Mouse (Mus musculus) olfactory bulb, adult 2 months (tissue): ENCODE measurements around the gene Apba3. TPM values are rescaled to one million over a fixed set of nuclear protein-coding genes. Genes with fewer than 3 reads are reported as not detected.

ENCODE experiments used
- H3K27ac ChIP-seq: fragments of 200-500 bp; 2 replicates; pipeline ENCODE4 v1.5.1; 2012; ENCODE audit warnings: low read depth, low read length; ENCODE audit not compliant: insufficient read depth
- H3K4me1 ChIP-seq: fragments of 200-500 bp; 2 replicates; pipeline ENCODE4 v1.6.1; 2012; ENCODE audit warnings: low read length; ENCODE audit not compliant: control insufficient read depth, insufficient read depth
- H3K4me3 ChIP-seq: fragments of 200-500 bp; 2 replicates; pipeline ENCODE4 v1.5.1; 2012; ENCODE audit warnings: mild to moderate bottlenecking, low read depth, low read length, moderate library complexity; ENCODE audit not compliant: insufficient read depth
- CTCF ChIP-seq: fragments of 200-500 bp; IDR thresholded peaks from 2 replicates; pipeline ENCODE4 v1.5.1; 2012; ENCODE audit warnings: low read depth, mild to moderate bottlenecking, low read length, moderate library complexity; ENCODE audit not compliant: insufficient read depth
- POLR2A ChIP-seq: fragments of 200-500 bp; IDR thresholded peaks from 2 replicates; pipeline ENCODE4 v1.6.1; 2012; ENCODE audit warnings: mild to moderate bottlenecking, low read depth, low read length, moderate library complexity; ENCODE audit not compliant: insufficient read depth
- WGBS: fragments of 180-500 bp; shearing (Covaris S2); methylation state at CpG from one replicate; pipeline ENCODE4 v1.1.7; 2018; 5-methylcytosine and 5-hydroxymethylcytosine counted together
- polyA plus RNA-seq: library from polyadenylated mRNA; stranded (reverse); fragments of >200 nt; gene quantifications from 2 replicates; pipeline ENCODE4 v1.2.4, GENCODE M21; 2012; ENCODE audit warnings: low replicate concordance; ENCODE audit not compliant: missing spikeins, insufficient read depth, insufficient read length

The Apba3 gene
- polyA plus RNA-seq, 1 experiment = not detected

DNA sequence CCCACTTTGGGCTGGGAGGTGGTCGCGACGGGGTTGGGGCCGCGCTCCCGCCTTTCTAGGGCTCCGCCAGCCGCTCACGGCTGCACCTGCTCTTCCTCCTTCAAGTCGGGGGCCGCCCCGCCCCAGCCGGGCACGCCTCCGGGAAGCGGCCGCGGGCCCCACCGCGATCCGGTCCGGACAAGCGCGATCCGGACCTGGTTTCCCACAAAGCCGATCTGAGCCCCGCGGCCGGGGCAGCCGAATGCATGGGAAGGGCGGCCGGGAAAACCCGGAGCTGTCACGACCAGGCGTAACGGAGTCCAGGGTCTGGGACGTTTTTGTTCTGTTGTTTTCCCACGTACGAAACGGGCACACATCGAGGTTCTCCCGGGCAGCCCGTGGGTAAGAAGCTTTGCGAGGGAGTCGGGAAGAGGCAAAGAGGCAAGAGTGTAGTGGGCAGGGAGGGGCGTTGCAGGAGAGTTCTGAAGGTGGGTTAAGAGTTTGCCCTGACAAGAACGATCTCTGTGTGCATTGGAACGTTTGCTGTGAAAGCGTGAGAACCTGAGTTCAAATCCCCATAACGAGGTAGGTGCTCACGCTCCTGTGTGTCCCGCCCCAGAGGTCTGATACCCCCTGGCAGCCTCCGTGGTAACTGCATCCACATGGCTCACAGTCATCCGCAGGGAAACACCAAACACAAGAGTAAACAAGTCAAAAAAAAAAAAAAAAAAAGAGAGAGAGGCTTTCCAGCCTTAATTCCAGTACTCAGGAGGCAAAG is 19.1 kb downstream of the Apba3 start:
- H3K4me3 ChIP-seq = peak overlapping the region; percentile 29
- TF ChIP-seq CTCF = no peak
- no peak for TF ChIP-seq POLR2A
- WGBS = 3% methylated on average over 54 of the region's 54 CpGs
- H3K27ac ChIP-seq = no peak overlapping the region
- H3K4me1 ChIP-seq = peaks cover 21% of the 10 kb centered on the region

DNA sequence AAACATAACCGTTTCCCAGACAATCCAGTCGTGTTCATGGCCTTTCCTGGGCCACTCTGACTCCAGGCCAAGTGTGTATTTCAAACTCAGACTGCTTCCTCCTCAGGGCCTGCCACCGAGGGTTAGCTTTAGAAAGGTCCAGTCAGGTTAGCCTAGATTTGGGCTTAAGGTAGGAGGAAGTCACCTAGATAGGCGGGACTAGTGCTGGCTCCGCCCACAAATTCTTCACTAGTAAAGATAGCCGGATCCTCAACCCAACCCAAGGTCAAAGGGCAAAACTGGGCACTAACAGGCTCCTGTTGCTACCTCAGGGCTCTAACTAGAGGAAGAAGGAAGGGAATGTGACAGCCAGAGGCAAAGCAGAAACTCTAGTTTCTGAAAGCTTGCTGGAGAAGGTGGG is 19.8 kb downstream of the Apba3 start:
- WGBS = 51% methylated on average over 6 of the region's 6 CpGs
- no peak overlapping the region for H3K4me3 ChIP-seq
- TF ChIP-seq CTCF = no peak
- no peak for TF ChIP-seq POLR2A
- peaks cover 25% of the 10 kb centered on the region for H3K4me1 ChIP-seq
- no peak overlapping the region for H3K27ac ChIP-seq

DNA sequence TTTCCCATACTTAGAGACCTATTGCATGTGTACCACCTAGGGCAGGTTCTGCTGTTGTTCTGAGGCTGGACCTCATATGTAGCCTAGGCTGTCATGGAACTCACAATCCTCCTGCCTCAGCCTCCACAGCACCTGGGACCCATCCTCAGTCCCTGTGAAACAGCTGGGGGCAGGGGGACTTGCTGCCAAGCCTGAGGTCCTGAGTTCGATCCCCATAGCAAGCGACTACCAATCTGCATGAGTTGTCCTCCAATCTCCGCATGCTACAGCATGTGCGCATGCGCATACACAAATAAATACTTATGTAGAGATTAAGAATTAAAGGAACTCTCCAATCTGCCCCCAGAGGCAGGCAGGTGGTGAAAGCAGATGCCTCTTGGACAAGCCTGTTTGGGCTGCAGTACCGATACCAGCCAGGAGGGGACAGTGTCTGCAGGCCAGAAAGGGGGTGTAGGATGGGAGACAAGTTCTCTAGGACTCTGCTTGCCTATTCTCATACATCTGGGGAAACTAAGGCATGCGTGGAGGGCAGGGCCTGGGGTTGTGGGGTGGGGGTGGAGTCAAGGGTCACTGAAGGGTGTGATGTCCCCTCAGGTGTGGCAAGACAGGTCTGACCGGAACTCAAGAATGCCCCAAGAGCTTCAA is 20.9 kb downstream of the Apba3 start:
- H3K4me3 ChIP-seq = no peak overlapping the region
- TF ChIP-seq POLR2A (no peak), CTCF (peak; percentile 71; the same call in 1 of the 2 replicates)
- no peak overlapping the region for H3K27ac ChIP-seq
- WGBS = 62% methylated on average over 8 of the region's 8 CpGs
- peaks cover 25% of the 10 kb centered on the region for H3K4me1 ChIP-seq

DNA sequence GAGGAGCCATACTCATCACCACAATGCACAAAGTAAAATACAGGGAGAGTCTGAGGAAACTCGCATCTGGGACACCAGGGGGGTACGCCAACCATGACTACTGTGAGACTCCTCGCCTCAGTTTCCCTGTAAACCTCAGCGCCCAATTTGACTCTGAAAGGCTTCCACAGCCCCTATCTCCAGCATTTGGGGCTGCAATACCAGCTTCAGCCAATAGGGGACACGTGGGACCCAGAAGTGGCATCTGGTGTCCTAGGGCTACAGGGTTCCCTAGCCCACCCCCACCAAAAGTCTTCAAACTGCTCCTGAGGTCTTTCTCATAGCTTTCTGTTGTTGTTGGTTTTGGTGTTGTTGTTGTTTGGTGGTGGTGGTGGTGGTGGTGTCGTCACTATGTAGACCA is 21.8 kb downstream of the Apba3 start:
- Histone ChIP-seq H3K27ac (no peak overlapping the region), H3K4me1 (peaks cover 25% of the 10 kb centered on the region), H3K4me3 (no peak overlapping the region)
- no peak for TF ChIP-seq POLR2A
- TF ChIP-seq CTCF = peak; percentile 66; the same call in 1 of the 2 replicates
- 43% methylated on average over 6 of the region's 6 CpGs for WGBS

DNA sequence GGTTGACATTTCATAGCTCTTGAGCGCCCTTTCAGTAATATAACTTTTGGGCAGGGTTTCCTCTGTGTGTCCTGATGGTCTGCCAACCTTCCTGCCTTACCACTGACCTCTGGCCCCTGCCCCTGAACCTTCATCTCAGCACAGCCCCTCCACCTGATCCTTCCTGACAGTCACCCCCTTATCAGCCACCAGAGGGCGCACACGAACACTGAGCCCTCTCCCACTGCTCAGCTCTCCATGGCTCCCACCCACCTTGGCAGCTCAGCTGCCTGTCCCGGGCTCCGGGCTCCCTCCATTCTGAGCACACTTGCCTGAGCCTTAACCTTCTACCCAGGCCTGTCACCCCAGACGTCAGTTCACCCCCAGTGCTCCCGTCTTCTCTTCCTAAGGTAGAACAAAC is 22.5 kb downstream of the Apba3 start:
- H3K4me3 ChIP-seq = no peak overlapping the region
- TF ChIP-seq CTCF (peak; percentile 94), POLR2A (no peak)
- peaks cover 31% of the 10 kb centered on the region for H3K4me1 ChIP-seq
- H3K27ac ChIP-seq = no peak overlapping the region
- WGBS = 2% methylated on average over 7 of the region's 7 CpGs

DNA sequence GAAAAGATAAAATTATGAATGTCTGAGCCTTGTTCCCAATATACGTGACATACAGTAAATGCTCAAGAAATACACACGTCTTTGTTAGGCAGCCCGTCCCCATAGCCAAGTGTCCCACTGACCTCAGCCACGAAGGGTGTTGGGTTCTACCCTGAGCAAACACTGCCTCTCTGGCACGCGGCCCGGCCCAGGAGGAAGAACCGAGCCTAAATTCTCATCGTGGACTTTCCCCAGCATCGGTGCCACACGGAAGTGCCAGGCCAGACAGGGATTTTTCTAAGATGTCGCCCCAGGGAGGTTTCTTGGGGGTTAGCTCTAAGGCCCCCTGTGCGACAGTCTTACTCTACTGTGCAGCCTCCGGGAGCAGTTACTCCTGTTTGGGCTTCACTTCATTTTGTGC is 23.1 kb downstream of the Apba3 start:
- no peak overlapping the region for H3K4me3 ChIP-seq
- WGBS = 56% methylated on average over 14 of the region's 14 CpGs
- TF ChIP-seq POLR2A = no peak
- no peak for TF ChIP-seq CTCF
- peaks cover 36% of the 10 kb centered on the region for H3K4me1 ChIP-seq
- H3K27ac ChIP-seq = no peak overlapping the region

DNA sequence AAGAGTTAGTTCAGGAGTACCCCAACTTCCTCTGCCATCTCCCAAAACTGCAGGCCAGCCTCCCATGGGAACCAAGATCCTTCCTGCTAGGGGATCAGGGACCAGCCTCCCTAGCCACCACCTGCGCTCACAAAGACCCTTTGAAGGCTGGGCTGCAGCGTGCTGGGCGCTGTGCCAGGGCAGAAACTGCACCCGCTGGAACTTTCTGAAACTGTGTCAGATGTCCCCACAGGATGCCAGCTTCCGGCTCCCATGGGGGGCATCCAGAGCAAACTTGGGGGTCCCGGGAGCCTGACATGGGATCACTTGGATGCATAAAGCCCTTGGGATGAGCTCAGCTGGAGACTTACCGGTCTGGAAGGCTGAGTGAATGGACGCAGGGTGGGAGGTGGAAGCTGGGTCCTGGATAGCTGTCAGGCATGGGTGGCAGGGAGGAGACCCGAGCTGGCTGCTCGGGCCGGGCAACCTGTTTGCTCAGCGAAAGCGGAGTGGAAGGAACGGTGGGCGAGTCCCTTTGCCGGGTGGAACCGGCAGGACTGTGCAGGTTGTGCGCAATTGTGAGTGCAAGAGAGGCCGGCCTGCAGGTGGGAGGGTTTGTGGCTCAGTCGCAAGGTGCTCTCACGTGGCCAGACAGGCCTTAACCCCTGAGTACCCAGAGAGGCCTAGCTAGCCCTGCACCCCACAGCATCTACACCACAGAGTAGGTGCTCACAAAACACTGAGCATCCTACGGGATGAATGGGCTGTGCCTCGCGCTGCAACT is 24.1 kb downstream of the Apba3 start:
- Histone ChIP-seq H3K4me1 (peaks cover 41% of the 10 kb centered on the region), H3K27ac (no peak overlapping the region), H3K4me3 (no peak overlapping the region)
- TF ChIP-seq CTCF (no peak), POLR2A (no peak)
- 42% methylated on average over 24 of the region's 24 CpGs for WGBS

DNA sequence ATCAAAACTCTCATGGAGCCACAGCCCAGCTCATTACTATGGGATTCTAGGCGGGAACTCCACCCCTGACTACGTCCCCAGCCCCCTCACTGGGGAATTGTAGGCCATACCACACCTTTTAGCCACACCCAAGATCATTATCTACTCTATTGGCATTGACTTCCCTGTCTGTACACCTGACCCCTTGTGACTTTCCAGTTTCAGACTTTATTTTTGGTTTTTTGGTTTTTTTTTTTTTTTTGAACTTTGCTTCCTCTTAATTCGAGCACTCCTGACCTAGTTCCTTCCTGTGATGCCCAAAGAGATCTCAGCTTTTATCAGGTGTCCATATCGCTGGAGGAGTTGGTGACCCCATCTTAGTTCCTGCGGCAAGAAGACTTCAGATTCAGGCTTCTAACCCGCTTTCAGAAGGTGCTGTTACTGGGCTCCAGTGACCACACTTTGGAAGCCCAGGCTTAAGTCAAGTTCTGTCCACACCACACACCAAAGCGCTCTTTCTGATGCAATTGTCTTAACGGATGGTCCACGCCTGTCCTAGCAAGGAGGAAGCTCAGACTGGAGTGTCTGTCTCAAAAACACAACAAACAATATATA is 24.8 kb downstream of the Apba3 start, which contains the start of gene Tjp3:
Gene Tjp3 (minus strand): TSS at position 71 of the 594 bp plus-strand sequence.
- Histone ChIP-seq H3K4me1 (peaks cover 46% of the 10 kb centered on the region), H3K4me3 (no peak within 1 kb of the TSS), H3K27ac (no peak within 1 kb of the TSS)
- 82% methylated on average over 9 of the region's 9 CpGs for WGBS
- no peak for TF ChIP-seq CTCF
- TF ChIP-seq POLR2A = no peak
